17 mouse cellular contexts compared by ENCODE assay signal in the genomic region with DNA sequence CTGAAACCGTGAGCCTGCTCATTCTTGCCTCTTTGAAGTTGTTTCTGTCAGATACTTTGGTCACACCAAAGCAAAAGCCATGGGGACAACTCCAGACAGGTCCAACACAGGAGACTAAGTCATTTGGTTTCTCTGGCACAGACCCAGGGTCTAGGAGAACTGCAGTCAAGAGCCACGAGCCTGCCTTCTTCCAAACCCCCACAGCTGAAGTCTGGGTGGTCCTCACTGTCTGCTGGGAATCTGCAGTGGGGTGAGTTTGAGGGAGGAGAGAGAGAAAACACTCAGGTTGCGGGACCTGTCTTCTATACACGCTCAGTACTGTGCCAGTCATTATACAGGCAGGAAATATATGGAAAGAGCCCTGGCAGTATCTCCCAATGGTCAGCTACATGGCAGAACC. TPM values are rescaled to one million over a fixed set of nuclear protein-coding genes. Genes with fewer than 3 reads are reported as not detected.
"Had no signal": no experiment of that assay in that cellular context is flagged by ENCODE, and none has a peak within 500 bp of the region (broad histone marks: within the 10 kb centered on the region; RNA-seq: fewer than 3 reads in every experiment).

No protein-coding gene starts in this region.

- H3K4me2 ChIP-seq: limb, embryonic 13.5 days; midbrain, embryonic 12.5 days; stomach, embryonic 15.5 days had no signal

- H3K4me1 ChIP-seq: limb, embryonic 13.5 days; megakaryocyte, embryonic 14.5 days; midbrain, embryonic 12.5 days; stomach, embryonic 15.5 days had no signal

- H3K9me3 ChIP-seq: limb, embryonic 13.5 days; megakaryocyte, embryonic 14.5 days; midbrain, embryonic 12.5 days; stomach, embryonic 15.5 days had no signal

- DNase-seq: kidney, adult 11 months; kidney, adult 9 months; kidney, postnatal 36 days; layer of hippocampus, adult 9-11 months; layer of hippocampus, postnatal 36 days; lung, adult 18-20 months; thymus, postnatal 36 days had no signal

- H3K4me3 ChIP-seq: limb, embryonic 13.5 days; megakaryocyte, embryonic 14.5 days; midbrain, embryonic 12.5 days; stomach, embryonic 15.5 days had no signal

- H3K27ac ChIP-seq: kidney, postnatal 0 days; limb, embryonic 13.5 days; liver, embryonic 14.5 days; macrophage; midbrain, embryonic 12.5 days; stomach, embryonic 15.5 days had no signal

- H3K9ac ChIP-seq: limb, embryonic 13.5 days; liver, embryonic 14.5 days; midbrain, embryonic 12.5 days; stomach, embryonic 15.5 days had no signal

- H3K27me3 ChIP-seq: midbrain, embryonic 12.5 days; stomach, embryonic 15.5 days had no signal

- ATAC-seq: lung, postnatal 0 days had no signal

RNA-seq across cellular contexts. Expression of gene Klrg2, which starts 9.6 kb away (rescaled TPM):
- total RNA-seq: liver, adult 2 months had no signal
- polyA plus RNA-seq: liver, adult 2 months had no signal

RNA-seq across cellular contexts. Expression of gene Clec2l, which starts 35.4 kb away (rescaled TPM):
- total RNA-seq: liver, adult 2 months; neutrophil, adult 5-6 weeks had no signal
- polyA plus RNA-seq: liver, adult 2 months; macrophage had no signal
